Mouse (Mus musculus) neutrophil, adult 59 days (primary cell): ENCODE results near the gene Hist1h2be. TPM values are rescaled to one million over a fixed set of nuclear protein-coding genes. Genes with fewer than 3 reads are reported as not detected.

Experiments
- total RNA-seq, 2 experiments: library from RNA; stranded (reverse); gene quantifications; 1 replicate in 1 of 2; 2 replicates in 1 of 2; pipeline ENCODE4 v1.2.4; 2023

The Hist1h2be gene
- total RNA-seq, result 100 to 1,000 TPM; 103 to 111 TPM

DNA sequence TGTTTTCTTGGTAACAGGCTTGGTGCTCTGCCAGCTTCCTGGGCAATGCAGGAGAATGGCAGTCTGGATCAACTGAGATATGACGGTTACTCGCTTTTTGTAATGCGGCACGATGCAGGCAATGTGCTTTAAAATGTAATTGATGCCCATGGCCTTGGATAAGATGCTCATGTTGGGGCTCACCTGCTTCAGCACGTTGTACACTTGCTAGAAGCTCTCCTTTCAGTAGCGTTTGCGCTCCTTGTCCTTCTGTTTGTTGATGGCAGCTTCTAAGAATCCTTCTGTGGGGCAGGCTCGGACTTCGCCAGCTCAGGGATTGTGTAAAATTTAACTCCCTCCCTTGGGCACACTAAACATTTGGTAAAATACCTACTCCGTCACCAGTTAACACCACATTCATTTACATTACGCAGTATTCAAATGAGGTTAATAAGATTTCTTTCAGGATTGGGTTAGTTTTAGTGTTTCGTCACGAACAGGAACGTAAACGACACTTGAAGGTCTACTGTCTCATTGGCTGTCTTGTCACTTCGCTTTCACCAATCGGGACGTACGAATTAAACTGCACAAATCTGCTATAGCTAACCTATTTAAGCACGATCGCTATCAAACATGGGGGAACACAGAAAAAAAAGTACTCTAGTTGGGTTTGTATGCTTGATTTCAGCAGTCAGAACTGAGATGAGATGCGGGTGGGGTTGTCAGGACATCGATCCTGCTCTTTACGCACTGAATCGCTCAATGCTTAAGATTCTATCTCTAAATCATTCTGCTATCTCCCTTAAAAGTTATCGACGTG, at the start of gene Hist1h2be:
Gene Hist1h2be (minus strand): TSS at position 392 of the 799 bp plus-strand sequence.

DNA sequence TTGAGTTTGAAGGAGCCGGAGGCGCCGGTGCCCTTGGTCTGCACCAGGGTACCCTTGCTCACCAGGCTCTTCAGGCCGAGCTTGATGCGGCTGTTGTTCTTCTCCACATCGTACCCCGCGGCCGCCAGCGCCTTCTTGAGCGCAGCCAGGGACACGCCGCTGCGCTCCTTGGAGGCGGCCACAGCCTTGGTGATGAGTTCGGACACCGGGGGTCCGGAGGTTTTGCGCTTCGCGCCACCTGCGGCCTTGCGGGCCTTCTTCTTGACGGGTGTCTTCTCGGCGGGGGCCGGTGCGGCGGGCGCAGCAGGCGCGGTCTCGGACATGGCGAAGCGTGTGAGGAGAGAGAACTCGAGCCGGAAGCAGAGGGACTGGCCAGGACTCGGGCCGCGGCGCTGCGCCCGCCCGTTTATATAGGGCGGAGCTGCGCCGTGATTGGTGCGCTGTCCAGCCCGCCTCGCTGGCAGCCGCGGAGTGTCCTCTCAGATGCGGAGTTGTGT, 1.3 kb upstream of the Hist1h2be start, which contains the start of gene Hist1h1e:
Gene Hist1h1e (minus strand): TSS at position 384 of the 497 bp plus-strand sequence.

DNA sequence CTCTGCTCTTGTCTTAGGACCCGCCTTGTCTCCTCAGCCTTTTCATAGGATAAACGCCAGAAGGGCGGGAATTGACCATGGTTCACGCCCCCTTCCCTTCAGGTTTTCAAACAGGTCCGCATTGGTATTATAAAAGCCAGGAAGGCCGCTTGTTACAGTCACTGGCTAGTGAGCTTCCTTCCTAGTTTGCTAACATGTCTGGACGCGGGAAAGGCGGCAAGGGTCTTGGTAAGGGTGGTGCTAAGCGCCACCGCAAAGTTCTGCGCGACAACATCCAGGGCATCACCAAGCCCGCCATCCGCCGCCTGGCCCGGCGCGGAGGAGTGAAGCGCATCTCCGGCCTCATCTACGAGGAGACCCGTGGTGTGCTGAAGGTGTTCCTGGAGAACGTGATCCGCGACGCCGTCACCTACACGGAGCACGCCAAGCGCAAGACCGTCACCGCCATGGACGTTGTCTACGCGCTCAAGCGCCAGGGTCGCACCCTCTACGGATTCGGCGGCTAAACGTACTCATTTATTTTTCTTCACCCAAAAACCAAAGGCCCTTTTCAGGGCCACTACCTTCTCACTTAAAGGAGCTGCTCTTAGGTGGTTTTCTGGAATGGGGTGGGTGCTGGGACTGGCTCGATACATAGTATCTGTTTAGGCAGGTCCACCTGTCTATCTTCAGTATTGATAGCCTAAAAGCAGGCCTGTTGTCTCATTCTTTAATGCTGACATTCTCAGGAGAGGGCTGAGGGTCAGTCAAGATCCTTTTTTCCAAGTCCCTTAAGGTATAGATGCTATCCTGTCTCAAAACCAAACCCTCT, 39.3 kb downstream of the Hist1h2be start, which contains the start of gene Hist1h4d:
Gene Hist1h4d (plus strand): TSS at position 191 of the 811 bp plus-strand sequence.

DNA sequence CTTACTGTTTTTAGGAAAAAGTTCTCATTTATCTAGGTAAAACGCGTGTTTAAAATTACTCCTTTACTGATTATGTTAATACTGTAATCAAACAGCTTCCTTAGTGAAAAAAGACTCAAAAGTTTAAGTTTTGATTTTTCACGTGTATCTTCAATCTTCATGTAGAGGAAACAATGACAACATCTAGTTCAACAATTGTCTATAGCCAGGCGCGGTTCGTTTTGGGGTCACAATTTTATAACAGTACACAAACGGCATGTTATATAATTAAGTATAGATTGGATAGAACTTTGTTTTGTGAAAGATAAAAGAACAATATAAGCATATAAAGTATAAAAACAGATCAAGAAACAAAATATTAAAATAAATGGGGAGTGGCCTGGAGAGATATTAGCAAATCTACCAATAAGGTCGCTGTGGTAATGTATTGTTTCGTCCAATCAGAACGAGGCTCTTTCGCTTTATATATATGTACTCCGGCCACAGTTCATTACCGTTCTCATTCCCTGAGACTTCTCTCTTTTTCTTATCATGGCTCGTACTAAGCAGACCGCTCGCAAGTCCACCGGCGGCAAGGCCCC, 45.6 kb downstream of the Hist1h2be start, which contains the start of gene Hist1h3d:
Gene Hist1h3d (plus strand): TSS at position 493 of the 581 bp plus-strand sequence.

DNA sequence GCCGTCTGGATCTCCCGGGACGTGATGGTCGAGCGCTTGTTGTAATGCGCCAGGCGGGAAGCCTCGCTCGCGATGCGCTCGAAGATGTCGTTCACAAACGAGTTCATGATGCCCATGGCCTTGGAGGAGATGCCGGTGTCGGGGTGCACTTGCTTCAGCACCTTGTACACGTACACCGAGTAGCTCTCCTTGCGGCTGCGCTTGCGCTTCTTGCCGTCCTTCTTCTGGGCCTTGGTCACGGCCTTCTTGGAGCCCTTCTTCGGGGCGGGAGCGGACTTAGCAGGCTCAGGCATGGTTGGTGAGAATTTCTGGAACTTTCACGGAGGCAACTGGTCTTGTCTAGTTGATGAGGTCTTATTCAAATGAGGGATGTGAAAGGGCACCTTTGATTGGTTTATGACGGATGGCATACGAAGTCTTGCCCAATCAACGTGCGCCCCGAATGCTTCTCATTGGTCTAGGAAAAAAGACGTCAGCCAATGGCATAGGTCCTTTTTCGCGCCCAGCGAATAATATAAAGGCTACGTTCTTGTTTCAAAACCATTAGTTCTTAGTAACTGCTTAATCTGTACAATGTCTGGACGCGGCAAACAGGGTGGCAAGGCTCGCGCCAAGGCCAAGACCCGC, 46.9 kb downstream of the Hist1h2be start, which contains the start of the genes Hist1h2bf and Hist1h2ad:
Gene Hist1h2bf (minus strand): TSS at position 299 of the 627 bp plus-strand sequence.
Gene Hist1h2ad (plus strand): TSS at position 484 of the 627 bp plus-strand sequence.

DNA sequence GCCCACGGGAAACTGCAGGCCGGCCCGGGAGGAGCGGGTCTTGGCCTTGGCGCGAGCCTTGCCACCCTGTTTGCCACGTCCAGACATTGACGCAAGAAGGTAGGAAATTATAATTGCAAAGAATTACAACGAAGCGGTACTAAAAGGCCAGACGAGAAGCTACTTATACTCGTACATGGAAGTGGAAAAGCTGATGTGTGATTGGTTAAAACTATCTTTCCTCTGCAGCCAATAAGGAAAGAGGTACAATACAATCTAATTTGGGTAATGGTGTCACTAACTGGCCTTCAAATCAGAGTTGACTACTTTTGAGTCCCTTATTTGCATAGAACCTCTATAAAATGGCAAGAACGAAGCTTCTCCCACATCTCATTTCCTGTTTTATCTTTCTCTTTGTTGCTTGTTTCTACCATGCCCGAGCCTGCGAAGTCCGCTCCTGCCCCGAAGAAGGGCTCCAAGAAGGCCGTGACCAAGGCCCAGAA, 49.9 kb downstream of the Hist1h2be start, which contains the start of the genes Hist1h2ae and Hist1h2bg:
Gene Hist1h2ae (minus strand): TSS at position 199 of the 482 bp plus-strand sequence.
Gene Hist1h2bg (plus strand): TSS at position 375 of the 482 bp plus-strand sequence.

DNA sequence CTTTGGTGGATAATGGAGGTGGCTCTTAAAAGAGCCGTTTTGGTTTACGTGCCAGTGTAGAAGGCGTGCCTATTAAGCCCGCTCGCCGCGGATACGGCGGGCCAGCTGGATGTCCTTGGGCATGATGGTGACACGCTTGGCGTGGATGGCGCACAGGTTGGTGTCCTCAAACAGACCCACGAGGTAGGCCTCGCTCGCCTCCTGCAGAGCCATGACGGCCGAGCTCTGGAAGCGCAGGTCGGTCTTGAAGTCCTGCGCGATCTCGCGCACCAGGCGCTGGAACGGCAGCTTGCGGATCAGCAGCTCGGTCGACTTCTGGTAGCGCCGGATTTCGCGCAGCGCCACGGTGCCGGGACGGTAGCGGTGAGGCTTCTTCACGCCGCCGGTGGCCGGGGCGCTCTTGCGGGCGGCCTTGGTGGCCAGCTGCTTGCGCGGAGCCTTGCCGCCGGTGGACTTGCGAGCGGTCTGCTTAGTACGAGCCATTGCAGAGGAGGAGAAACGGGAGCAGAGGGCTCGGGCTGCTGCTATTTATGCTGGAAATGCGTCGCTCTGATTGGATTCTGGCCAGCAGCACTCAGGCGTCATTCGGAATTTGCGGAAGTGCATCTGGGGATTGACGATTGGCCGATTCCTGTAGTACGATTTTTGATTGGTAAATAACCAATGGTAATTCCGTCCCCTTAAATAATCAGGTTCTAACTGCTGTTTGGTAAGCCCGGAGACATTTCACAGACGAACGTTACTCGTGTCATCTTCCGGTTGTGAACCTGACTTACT, 58.9 kb downstream of the Hist1h2be start, which contains the start of gene Hist1h3e:
Gene Hist1h3e (minus strand): TSS at position 487 of the 777 bp plus-strand sequence.

DNA sequence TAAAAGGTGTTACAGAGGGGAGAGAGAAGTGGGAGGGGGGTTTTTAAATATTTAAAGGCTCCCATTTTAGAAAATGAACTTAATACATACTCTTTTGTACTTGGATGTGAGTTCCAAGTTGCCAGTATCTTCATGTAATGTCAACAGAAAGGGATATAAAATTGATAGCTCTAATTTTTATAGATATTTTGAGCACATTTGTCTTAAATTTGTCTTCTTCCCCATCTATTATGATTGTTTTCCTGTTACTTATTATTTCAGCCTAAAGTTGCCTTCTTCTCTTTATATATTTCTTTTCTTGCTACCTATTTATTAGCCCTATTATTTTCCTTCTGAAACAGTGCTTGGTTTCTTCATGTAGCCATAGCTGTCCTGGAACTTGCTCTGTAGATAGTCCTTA, 68.0 kb downstream of the Hist1h2be start, which contains the start of gene Hist1h1d:
Gene Hist1h1d (plus strand): TSS at position 301 of the 400 bp plus-strand sequence.

DNA sequence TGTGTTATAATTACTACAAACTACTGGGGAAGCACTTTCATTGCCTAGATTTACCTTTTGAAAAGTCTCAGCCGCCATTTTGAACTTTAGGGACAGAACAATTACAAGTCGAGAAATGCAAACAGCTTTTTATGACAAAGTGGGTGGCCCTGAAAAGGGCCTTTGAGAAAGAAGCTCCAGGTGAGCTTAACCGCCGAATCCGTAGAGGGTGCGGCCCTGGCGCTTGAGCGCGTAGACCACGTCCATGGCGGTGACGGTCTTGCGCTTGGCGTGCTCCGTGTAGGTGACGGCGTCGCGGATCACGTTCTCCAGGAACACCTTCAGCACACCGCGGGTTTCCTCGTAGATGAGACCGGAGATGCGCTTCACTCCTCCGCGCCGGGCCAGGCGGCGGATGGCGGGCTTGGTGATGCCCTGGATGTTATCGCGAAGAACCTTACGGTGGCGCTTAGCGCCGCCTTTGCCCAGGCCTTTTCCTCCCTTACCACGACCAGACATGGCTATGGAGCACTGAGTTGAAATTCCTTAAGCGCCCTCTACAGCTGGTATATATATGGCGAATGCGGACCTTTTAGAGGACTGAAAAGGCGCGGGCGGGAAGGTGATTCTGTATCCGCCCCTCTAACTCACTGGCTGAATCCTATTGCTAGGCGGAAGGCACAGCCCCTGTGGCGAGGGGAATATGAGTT, 69.6 kb downstream of the Hist1h2be start, which contains the start of gene Hist1h4f:
Gene Hist1h4f (minus strand): TSS at position 503 of the 689 bp plus-strand sequence.

DNA sequence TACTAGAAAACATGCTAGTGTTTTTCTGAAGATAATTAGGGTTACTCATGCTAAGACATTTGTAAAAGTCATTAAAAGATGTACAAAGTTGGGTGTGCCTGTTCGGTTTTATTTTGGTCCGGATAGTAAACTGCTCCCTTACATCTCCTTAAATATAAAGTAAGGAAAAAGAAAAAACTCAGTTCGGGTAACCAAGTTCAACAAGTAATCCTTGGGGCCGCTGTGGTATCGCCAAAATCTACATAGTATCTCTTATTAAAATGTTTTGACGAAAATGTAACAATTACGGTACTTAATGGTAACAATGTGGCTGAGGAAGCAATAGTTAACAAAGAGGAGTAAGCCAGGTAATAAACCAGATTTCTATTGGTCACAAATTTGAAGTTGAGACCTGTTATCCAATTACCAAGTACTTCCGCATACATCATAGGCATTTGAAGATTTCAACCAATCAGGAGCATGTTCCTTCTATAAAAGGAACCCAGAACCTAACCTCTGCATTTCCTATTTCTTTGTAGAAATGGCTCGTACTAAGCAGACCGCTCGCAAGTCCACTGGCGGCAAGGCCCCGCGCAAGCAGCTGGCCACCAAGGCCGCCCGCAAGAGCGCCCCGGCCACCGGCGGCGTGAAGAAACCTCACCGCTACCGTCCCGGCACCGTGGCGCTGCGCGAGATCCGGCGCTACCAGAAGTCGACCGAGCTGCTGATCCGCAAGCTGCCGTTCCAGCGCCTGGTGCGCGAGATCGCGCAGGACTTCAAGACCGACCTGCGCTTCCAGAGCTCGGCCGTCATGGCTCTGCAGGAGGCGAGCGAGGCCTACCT, 76.7 kb downstream of the Hist1h2be start, which contains the start of gene Hist1h3f:
Gene Hist1h3f (plus strand): TSS at position 88 of the 822 bp plus-strand sequence.

DNA sequence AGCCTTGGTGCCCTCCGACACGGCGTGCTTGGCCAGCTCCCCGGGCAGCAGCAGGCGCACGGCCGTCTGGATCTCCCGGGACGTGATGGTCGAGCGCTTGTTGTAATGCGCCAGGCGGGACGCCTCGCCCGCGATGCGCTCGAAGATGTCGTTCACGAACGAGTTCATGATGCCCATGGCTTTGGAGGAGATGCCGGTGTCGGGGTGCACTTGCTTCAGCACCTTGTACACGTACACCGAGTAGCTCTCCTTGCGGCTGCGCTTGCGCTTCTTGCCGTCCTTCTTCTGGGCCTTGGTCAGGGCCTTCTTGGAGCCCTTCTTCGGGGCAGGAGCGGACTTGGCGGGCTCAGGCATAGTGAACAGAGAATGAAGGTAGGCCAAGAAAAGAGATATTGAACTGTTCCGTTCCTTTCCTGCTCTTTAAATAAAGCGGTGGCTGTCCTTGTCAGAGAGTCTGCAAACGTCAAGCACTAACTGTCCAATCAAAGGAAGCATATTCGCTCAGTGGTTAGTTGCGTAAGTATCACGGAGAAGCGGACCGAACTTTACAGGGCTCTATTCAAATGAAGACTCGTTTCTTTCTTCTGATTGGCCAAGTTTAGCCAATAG, 77.8 kb downstream of the Hist1h2be start, which contains the start of gene Hist1h2bh:
Gene Hist1h2bh (minus strand): TSS at position 394 of the 609 bp plus-strand sequence.

DNA sequence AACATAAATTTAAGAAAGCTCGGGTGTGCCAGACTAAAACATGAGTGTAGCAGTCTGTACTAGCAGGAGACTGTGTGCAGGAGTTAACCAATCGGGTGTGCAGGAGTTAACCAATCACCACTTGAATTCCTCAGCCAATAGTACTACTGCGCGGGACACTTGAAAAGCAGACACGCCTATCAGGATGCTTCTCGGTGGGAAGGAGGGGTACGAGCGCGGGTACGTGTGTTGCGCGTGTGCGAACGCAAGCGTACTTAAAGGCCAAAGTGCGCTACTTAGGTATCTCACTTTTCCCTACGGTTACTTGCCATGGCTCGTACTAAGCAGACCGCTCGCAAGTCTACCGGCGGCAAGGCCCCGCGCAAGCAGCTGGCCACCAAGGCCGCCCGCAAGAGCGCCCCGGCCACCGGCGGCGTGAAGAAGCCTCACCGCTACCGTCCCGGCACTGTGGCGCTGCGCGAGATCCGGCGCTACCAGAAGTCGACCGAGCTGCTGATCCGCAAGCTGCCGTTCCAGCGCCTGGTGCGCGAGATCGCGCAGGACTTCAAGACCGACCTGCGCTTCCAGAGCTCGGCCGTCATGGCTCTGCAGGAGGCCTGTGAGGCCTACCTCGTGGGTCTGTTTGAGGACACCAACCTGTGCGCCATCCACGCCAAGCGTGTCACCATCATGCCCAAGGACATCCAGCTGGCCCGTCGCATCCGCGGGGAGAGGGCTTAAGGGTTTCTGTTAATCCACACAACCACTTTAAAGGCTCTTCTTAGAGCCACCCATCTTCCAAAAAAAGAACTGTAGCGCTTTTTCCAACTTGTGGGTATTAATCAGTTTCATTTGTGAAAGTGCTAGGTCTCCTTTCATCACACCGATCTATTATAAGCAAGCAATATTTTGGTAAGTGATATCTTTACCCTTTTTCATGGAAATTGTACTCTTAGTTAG, 85.5 kb downstream of the Hist1h2be start, which contains the start of gene Hist1h3g:
Gene Hist1h3g (plus strand): TSS at position 286 of the 939 bp plus-strand sequence.

Other genes starting within 250 kb of the Hist1h2be start
- gene Abt1, start 197.3 kb downstream of the Hist1h2be start, total RNA-seq, result 10 to 100 TPM in 1 of 2 experiments, 1 to 10 TPM in 1; 8.7 to 10.1 TPM
- under 1 TPM; 0.11 to 0.29 TPM for gene Btn1a1, start 155.2 kb downstream of the Hist1h2be start, total RNA-seq
- gene Btn2a2, start 132.3 kb downstream of the Hist1h2be start, total RNA-seq, result not detected
- gene Hist1h4h, start 90.1 kb downstream of the Hist1h2be start, total RNA-seq, result 1,000 to 10,000 TPM; 1,672 to 1,684 TPM
- gene Hist1h2af, start 87.2 kb downstream of the Hist1h2be start, total RNA-seq, result 1,000 to 10,000 TPM; 1,080 to 1,089 TPM
- 100 to 1,000 TPM; 354 to 358 TPM for gene Hist1h3g, start 85.7 kb downstream of the Hist1h2be start, total RNA-seq
- 100 to 1,000 TPM; 133 to 136 TPM for gene Hist1h2bh, start 77.7 kb downstream of the Hist1h2be start, total RNA-seq
- gene Hist1h3f, start 77.1 kb downstream of the Hist1h2be start, total RNA-seq, result 100 to 1,000 TPM; 457 to 468 TPM
- gene Hist1h4f, start 69.5 kb downstream of the Hist1h2be start, total RNA-seq, result 1,000 to 10,000 TPM; 2,366 to 2,514 TPM
- gene Hist1h1d, start 67.9 kb downstream of the Hist1h2be start, total RNA-seq, result 100 to 1,000 TPM; 108 to 121 TPM
- 100 to 1,000 TPM; 839 to 947 TPM for gene Hist1h3e, start 58.8 kb downstream of the Hist1h2be start, total RNA-seq
- 100 to 1,000 TPM; 191 to 199 TPM for gene Hist1h2ae, start 49.9 kb downstream of the Hist1h2be start, total RNA-seq
- 1,000 to 10,000 TPM; 1,545 to 1,845 TPM for gene Hist1h2bg, start 49.7 kb downstream of the Hist1h2be start, total RNA-seq
- gene Hist1h2bf, start 46.9 kb downstream of the Hist1h2be start, total RNA-seq, result 1,000 to 10,000 TPM; 1,042 to 1,254 TPM
- gene Hist1h2ad, start 46.7 kb downstream of the Hist1h2be start, total RNA-seq, result 100 to 1,000 TPM; 115 to 121 TPM
- 100 to 1,000 TPM; 147 to 159 TPM for gene Hist1h3d, start 45.4 kb downstream of the Hist1h2be start, total RNA-seq
- 100 to 1,000 TPM; 726 to 742 TPM for gene Hist1h4d, start 39.5 kb downstream of the Hist1h2be start, total RNA-seq
- 100 to 1,000 TPM; 779 TPM for gene Hist1h1e, start 1.4 kb upstream of the Hist1h2be start, total RNA-seq
- gene Hist1h2ac, start 62.8 kb upstream of the Hist1h2be start, total RNA-seq, result 10 to 100 TPM; 48.0 to 51.5 TPM
- gene Hist1h2bc, start 63.1 kb upstream of the Hist1h2be start, total RNA-seq, result 100 to 1,000 TPM in 1 of 2 experiments, 10 to 100 TPM in 1; 97.4 to 109 TPM
- gene Hist1h1t, start 74.7 kb upstream of the Hist1h2be start, total RNA-seq, result 1 to 10 TPM in 1 of 2 experiments, under 1 TPM in 1; 0.86 to 1.1 TPM
- gene Hist1h4c, start 77.3 kb upstream of the Hist1h2be start, total RNA-seq, result 100 to 1,000 TPM; 391 to 419 TPM
- gene Hfe, start 89.7 kb upstream of the Hist1h2be start, total RNA-seq, result 1 to 10 TPM; 4.2 to 6.6 TPM
- gene Hist1h1c, start 117.7 kb upstream of the Hist1h2be start, total RNA-seq, result 1,000 to 10,000 TPM; 1,619 to 1,663 TPM
- 100 to 1,000 TPM; 617 to 658 TPM for gene Hist1h3c, start 124.5 kb upstream of the Hist1h2be start, total RNA-seq
- 100 to 1,000 TPM; 868 to 875 TPM for gene Hist1h2bb, start 125.6 kb upstream of the Hist1h2be start, total RNA-seq
- 1,000 to 10,000 TPM; 1,294 to 1,569 TPM for gene Hist1h2ab, start 130.0 kb upstream of the Hist1h2be start, total RNA-seq
- gene Hist1h3b, start 131.1 kb upstream of the Hist1h2be start, total RNA-seq, result 1,000 to 10,000 TPM; 1,352 to 1,548 TPM
- gene Hist1h4b, start 135.9 kb upstream of the Hist1h2be start, total RNA-seq, result 100 to 1,000 TPM; 569 to 600 TPM
- 100 to 1,000 TPM; 541 to 562 TPM for gene Hist1h4a, start 140.1 kb upstream of the Hist1h2be start, total RNA-seq
- 1,000 to 10,000 TPM in 1 of 2 experiments, 100 to 1,000 TPM in 1; 878 to 1,040 TPM for gene Hist1h3a, start 141.3 kb upstream of the Hist1h2be start, total RNA-seq
- gene Hist1h1a, start 142.5 kb upstream of the Hist1h2be start, total RNA-seq, result 100 to 1,000 TPM; 455 to 460 TPM
- gene Trim38, start 148.8 kb upstream of the Hist1h2be start, total RNA-seq, result not detected
- gene Slc17a2, start 185.9 kb upstream of the Hist1h2be start, total RNA-seq, result not detected
- not detected for gene Slc17a3, start 218.3 kb upstream of the Hist1h2be start, total RNA-seq
- not detected for gene Slc17a1, start 246.6 kb upstream of the Hist1h2be start, total RNA-seq